Mouse (Mus musculus): Measurements from ENCODE around the gene Nif3l1.

- TF ChIP-seq E2F4 (IDR thresholded peaks at IDR 0.05; ENCODE audit: insufficient replicate concordance, low read depth, low read length) (no peak), SIN3A (IDR thresholded peaks at IDR 0.05; ENCODE audit: low read length) (no peak), POLR2A (IDR thresholded peaks at IDR 0.05; ENCODE audit: low read depth, low read length) (peak; percentile 19; the same call in 1 of the 2 replicates), MAFK (IDR thresholded peaks at IDR 0.05; ENCODE audit: insufficient replicate concordance, low read length) (no peak), CTCF (conservative IDR thresholded peaks at IDR 0.05 in 1 of 2, IDR thresholded peaks at IDR 0.05 in 1 of 2; ENCODE audit: low read depth in 2 of 2, low read length in 2 of 2) (no peak), IRF4 (IDR thresholded peaks at IDR 0.05; ENCODE audit: low read depth, low read length) (no peak), UBTF (IDR thresholded peaks at IDR 0.05; ENCODE audit: low read depth, low read length) (no peak), MEF2A (IDR thresholded peaks at IDR 0.05; ENCODE audit: borderline replicate concordance, low read depth, low read length) (no peak), USF1 (IDR thresholded peaks at IDR 0.05; ENCODE audit: low read depth, low read length) (no peak)
Observed at GRCm38 (mm10) chr1:58410776-58411175, 34.2 kb upstream of the Nif3l1 start.
